Mouse (Mus musculus) 3134 (cell line): ENCODE data around the gene Srrm2.

ENCODE experiments used
- DNase-seq: peaks from one replicate; pipeline ENCODE4 v3.0.0-alpha.2; 2011; ENCODE audit warnings: low spot score; ENCODE audit not compliant: insufficient read length; ENCODE audit errors: extremely low read depth

The Srrm2 gene

DNA sequence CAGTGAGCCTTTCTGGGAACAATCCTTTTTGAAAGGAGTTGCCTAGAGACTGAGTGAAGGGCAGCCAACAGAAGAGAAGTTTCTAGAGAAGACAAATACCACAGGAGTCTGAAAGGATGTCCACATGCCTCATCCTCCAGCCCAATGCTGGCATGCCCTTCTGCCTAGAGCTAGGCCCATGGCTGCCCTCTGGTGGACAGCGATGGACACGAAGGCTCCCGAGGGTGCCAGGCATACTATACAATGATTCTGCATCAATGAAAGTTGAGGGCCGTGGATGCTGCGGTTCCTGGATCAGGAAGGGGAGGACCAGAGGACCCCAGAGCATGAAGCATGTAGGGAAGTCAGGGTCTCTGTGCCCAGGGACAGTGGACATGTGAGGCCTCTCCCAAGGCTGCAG is 63.0 kb downstream of the Srrm2 start:
- peak; percentile 50 for DNase-seq

DNA sequence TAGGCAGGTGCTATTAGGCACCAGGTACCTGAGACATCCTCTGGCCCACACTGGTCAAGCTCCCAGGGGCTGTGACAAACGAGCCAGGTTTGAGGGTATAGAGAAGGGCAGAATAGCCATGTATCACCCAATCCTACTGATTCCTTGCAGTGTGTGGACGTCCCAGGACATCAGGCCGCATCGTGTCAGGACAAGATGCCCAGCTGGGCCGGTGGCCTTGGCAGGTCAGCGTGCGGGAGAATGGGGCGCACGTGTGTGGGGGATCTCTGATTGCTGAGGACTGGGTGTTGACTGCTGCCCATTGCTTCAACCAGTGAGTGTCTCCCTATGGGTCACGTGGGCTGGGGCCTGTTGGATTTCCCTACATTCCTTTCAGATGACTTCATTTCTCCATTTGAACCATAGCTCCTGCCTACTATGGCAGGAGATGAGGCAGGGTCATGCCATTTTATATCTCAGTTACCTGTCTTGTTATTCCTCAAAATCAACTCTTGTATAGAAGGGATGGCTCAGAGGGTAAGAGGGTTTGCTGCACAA is 64.0 kb downstream of the Srrm2 start:
- DNase-seq, result peak; percentile 58

DNA sequence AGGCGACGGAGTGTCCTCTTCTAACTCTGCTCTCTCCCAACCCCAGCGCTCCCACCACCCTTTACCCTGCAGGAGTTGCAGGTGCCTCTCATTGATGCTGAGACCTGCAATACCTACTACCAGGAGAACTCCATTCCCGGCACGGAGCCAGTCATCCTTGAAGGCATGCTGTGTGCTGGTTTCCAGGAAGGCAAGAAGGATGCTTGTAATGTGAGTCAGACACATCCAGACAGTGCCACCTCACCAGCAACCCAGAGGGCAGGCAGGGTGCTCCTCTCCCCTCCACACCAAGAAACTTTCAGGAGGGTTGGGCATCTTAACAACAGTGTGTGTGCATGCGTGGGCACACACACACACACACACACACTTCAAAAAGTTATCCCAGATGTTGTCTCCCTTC is 66.9 kb downstream of the Srrm2 start:
- peak; percentile 59 for DNase-seq

DNA sequence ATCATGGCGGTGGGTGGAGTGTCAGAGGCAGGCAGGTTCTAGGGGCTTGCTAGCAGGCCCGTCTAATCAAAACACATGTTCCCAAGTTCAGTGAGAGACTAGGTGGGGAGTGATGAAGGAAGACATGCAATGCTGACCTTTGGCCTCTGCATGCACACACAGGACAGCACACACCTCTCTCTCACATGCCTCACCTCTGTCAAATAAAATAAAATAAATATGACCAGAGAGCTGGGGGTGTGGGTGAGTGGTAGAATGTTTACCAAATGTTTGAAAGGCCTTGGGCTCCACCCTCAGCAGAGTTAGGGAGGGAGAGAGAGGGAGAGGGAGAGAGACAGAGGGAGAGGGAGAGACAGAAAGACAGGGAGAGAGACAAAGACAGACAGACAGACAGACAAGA is 67.6 kb downstream of the Srrm2 start:
- DNase-seq, result no peak

DNA sequence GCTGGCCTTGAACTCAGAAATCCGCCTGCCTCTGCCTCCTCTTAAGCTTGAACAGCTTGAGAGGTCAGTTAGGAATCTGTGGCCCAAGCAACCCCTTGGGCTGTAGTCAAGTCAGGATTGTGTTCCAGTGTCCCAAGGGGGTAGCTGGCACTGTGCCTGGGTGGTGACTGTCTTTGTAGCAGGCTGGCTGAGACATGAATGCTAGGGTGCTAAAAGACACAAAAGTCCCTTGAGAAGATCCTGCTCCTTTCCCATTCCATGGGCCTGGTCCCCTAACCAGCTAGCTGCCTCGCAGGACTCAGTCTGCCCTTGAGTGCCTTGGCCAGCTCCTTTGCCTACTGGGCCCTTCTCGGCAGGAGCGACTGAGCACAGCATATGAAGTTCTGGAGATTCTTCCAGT is 72.6 kb downstream of the Srrm2 start:
- no peak for DNase-seq

DNA sequence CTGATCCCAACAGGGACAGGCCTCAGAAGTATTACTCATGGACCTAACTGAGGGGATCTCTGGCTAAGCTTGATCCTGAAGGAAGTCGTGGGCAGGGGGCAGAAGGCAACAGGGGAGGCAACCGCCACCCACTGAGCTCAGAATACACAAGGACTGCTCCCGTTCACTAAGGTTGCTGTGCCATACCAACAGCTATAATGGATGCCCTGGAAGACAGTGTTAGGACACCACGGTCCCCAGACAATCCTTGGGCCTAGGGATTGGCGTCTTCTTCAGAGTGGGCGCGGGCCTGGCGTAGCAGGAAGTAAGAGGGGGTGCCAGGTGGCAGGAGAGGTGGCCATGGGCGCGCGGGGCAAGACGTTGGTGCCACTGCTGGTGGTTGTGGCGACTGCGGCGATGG is 77.4 kb downstream of the Srrm2 start, which contains the start of gene Prss21:
Prss21 (plus strand) TSS at position 301 of the 400 bp plus-strand sequence.
- no peak for DNase-seq

DNA sequence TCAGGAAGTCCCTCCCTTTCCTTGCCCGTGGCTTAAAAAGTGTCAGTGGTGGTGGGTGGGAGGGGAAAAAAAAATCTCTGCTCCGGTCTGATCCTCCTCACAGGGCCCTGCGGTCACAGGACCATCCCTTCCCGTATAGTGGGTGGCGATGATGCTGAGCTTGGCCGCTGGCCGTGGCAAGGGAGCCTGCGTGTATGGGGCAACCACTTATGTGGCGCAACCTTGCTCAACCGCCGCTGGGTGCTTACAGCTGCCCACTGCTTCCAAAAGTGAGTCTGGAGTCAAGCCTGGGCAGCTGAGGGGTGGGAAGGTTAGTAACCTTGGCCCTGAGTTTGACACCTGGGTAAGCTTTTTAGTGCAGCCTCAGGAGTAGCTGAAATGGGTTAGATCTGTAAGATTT is 78.2 kb downstream of the Srrm2 start:
- DNase-seq, result no peak
